Mouse (Mus musculus): ENCODE results near the gene Ifna9. TPM values are rescaled to one million over a fixed set of nuclear protein-coding genes. Genes with fewer than 3 reads are reported as not detected.

The Ifna9 gene
- polyA plus RNA-seq, 1 experiment from 2014 or later, result not detected

Other genes starting within 250 kb of the Ifna9 start
- 4.3 and 5.2 TPM in 2 replicates for gene Hacd4, start 153.5 kb downstream of the Ifna9 start, polyA plus RNA-seq (2015; fragmentation: Nextera tagmentation; extraction: Ambion mirVana)
- not detected in 2 replicates for gene Ifnb1, start 69.6 kb downstream of the Ifna9 start, polyA plus RNA-seq (2015; fragmentation: Nextera tagmentation; extraction: Ambion mirVana)
- not detected in 2 replicates for gene Ifna15, start 34.1 kb downstream of the Ifna9 start, polyA plus RNA-seq (2015; fragmentation: Nextera tagmentation; extraction: Ambion mirVana)
- not detected in 2 replicates for gene Ifna14, start 20.6 kb downstream of the Ifna9 start, polyA plus RNA-seq (2015; fragmentation: Nextera tagmentation; extraction: Ambion mirVana)
- gene Ifna12, start 11.0 kb upstream of the Ifna9 start, polyA plus RNA-seq (2015; fragmentation: Nextera tagmentation; extraction: Ambion mirVana), result not detected in 2 replicates
- gene C87499, start 42.0 kb upstream of the Ifna9 start, polyA plus RNA-seq (2015; fragmentation: Nextera tagmentation; extraction: Ambion mirVana), result not detected in 2 replicates
- gene Ifna13, start 52.1 kb upstream of the Ifna9 start, polyA plus RNA-seq (2015; fragmentation: Nextera tagmentation; extraction: Ambion mirVana), result not detected in 2 replicates
- gene Ifna16, start 84.5 kb upstream of the Ifna9 start, polyA plus RNA-seq (2015; fragmentation: Nextera tagmentation; extraction: Ambion mirVana), result not detected in 2 replicates
- not detected in 2 replicates for gene Ifna2, start 91.5 kb upstream of the Ifna9 start, polyA plus RNA-seq (2015; fragmentation: Nextera tagmentation; extraction: Ambion mirVana)
- gene Ifnab, start 99.0 kb upstream of the Ifna9 start, polyA plus RNA-seq (2015; fragmentation: Nextera tagmentation; extraction: Ambion mirVana), result not detected in 2 replicates
- 1.3 and 1.5 TPM in 2 replicates for gene Gm26566, start 129.4 kb upstream of the Ifna9 start, polyA plus RNA-seq (2015; fragmentation: Nextera tagmentation; extraction: Ambion mirVana)
- 126 and 128 TPM in 2 replicates for gene Klhl9, start 130.1 kb upstream of the Ifna9 start, polyA plus RNA-seq (2015; fragmentation: Nextera tagmentation; extraction: Ambion mirVana)
- not detected in 2 replicates for gene Gm13271, start 162.5 kb upstream of the Ifna9 start, polyA plus RNA-seq (2015; fragmentation: Nextera tagmentation; extraction: Ambion mirVana)
- not detected in 2 replicates for gene Gm13283, start 167.7 kb upstream of the Ifna9 start, polyA plus RNA-seq (2015; fragmentation: Nextera tagmentation; extraction: Ambion mirVana)
- gene Gm13290, start 181.4 kb upstream of the Ifna9 start, polyA plus RNA-seq (2015; fragmentation: Nextera tagmentation; extraction: Ambion mirVana), result not detected in 2 replicates
- gene Gm13289, start 184.5 kb upstream of the Ifna9 start, polyA plus RNA-seq (2015; fragmentation: Nextera tagmentation; extraction: Ambion mirVana), result not detected in 2 replicates
- gene Gm13272, start 187.5 kb upstream of the Ifna9 start, polyA plus RNA-seq (2015; fragmentation: Nextera tagmentation; extraction: Ambion mirVana), result not detected in 2 replicates
- gene Ifnz, start 189.7 kb upstream of the Ifna9 start, polyA plus RNA-seq (2015; fragmentation: Nextera tagmentation; extraction: Ambion mirVana), result not detected in 2 replicates
- not detected in 2 replicates for gene Gm13276, start 193.3 kb upstream of the Ifna9 start, polyA plus RNA-seq (2015; fragmentation: Nextera tagmentation; extraction: Ambion mirVana)
- not detected in 2 replicates for gene Gm13277, start 196.2 kb upstream of the Ifna9 start, polyA plus RNA-seq (2015; fragmentation: Nextera tagmentation; extraction: Ambion mirVana)
- gene Gm13278, start 199.2 kb upstream of the Ifna9 start, polyA plus RNA-seq (2015; fragmentation: Nextera tagmentation; extraction: Ambion mirVana), result not detected in 2 replicates
- gene Gm13275, start 202.1 kb upstream of the Ifna9 start, polyA plus RNA-seq (2015; fragmentation: Nextera tagmentation; extraction: Ambion mirVana), result not detected in 2 replicates
- not detected in 2 replicates for gene Gm13279, start 205.0 kb upstream of the Ifna9 start, polyA plus RNA-seq (2015; fragmentation: Nextera tagmentation; extraction: Ambion mirVana)
- 0.32 TPM in 1 of 2 replicates, not detected in the other for gene Gm13285, start 207.3 kb upstream of the Ifna9 start, polyA plus RNA-seq (2015; fragmentation: Nextera tagmentation; extraction: Ambion mirVana)
- gene Gm13287, start 210.9 kb upstream of the Ifna9 start, polyA plus RNA-seq (2015; fragmentation: Nextera tagmentation; extraction: Ambion mirVana), result not detected in 2 replicates
- not detected in 2 replicates for gene Gm13288, start 213.1 kb upstream of the Ifna9 start, polyA plus RNA-seq (2015; fragmentation: Nextera tagmentation; extraction: Ambion mirVana)
- gene Ifna7, start 223.8 kb upstream of the Ifna9 start, polyA plus RNA-seq (2015; fragmentation: Nextera tagmentation; extraction: Ambion mirVana), result not detected in 2 replicates
- not detected in 2 replicates for gene Ifna11, start 227.6 kb upstream of the Ifna9 start, polyA plus RNA-seq (2015; fragmentation: Nextera tagmentation; extraction: Ambion mirVana)
- not detected in 2 replicates for gene Ifna6, start 235.0 kb upstream of the Ifna9 start, polyA plus RNA-seq (2015; fragmentation: Nextera tagmentation; extraction: Ambion mirVana)
- gene Ifna5, start 243.1 kb upstream of the Ifna9 start, polyA plus RNA-seq (2015; fragmentation: Nextera tagmentation; extraction: Ambion mirVana), result not detected in 2 replicates
- not detected in 2 replicates for gene Ifna4, start 249.5 kb upstream of the Ifna9 start, polyA plus RNA-seq (2015; fragmentation: Nextera tagmentation; extraction: Ambion mirVana)